Mouse (Mus musculus): ENCODE measurements around the gene Stoml1. TPM values are rescaled to one million over a fixed set of nuclear protein-coding genes. Genes with fewer than 3 reads are reported as not detected.

Gene Stoml1
- polyA plus RNA-seq, 1 experiment from 2014 or later: 19.4 TPM

DNA sequence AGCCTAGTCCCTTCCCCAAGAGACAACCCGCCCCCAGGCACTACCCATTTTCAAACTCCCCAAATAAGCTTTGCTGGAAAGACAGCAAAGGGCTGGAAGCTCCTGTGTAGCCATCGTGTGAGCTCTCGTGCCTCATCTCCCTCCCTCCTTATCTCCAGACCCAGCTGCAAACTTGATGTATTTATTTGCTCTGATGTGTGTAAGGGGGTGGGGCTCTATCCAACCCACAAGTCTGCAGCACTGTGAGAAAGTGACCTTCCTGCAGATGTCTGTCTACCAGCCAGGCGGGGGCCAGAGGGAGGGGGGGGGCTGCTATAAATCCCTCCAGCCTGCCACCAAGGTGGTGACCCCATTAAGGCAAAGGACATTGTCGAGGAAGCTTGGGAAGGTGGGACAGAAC lies 39.1 kb upstream of the Stoml1 start:
- Histone ChIP-seq H3K9ac (ENCODE audit: low read depth, low read length) (no peak overlapping the region), H3K9me3 (replicated peaks; ENCODE audit: control insufficient read depth, low read length) (no peaks in the 10 kb centered on the region), H3K27ac (ENCODE audit: low read depth, low read length) (no peak overlapping the region), H3K4me1 (ENCODE audit: control insufficient read depth, insufficient read depth, low read length) (peaks cover 28% of the 10 kb centered on the region), H3K36me3 (ENCODE audit: control insufficient read depth, insufficient read depth, low read length) (no peaks in the 10 kb centered on the region), H3K27me3 (ENCODE audit: control insufficient read depth, insufficient read depth, low read length) (no peaks in the 10 kb centered on the region), H3K4me2 (no peak overlapping the region), H3K4me3 (ENCODE audit: low read depth, low read length) (no peak overlapping the region)
- 18% methylated on average over 5 of the region's 5 CpGs for WGBS (ENCODE audit: insufficient replicate concordance)
- ATAC-seq (replicated peaks; ENCODE audit: insufficient number of reproducible peaks, low FRiP score, low TSS enrichment): no peak

DNA sequence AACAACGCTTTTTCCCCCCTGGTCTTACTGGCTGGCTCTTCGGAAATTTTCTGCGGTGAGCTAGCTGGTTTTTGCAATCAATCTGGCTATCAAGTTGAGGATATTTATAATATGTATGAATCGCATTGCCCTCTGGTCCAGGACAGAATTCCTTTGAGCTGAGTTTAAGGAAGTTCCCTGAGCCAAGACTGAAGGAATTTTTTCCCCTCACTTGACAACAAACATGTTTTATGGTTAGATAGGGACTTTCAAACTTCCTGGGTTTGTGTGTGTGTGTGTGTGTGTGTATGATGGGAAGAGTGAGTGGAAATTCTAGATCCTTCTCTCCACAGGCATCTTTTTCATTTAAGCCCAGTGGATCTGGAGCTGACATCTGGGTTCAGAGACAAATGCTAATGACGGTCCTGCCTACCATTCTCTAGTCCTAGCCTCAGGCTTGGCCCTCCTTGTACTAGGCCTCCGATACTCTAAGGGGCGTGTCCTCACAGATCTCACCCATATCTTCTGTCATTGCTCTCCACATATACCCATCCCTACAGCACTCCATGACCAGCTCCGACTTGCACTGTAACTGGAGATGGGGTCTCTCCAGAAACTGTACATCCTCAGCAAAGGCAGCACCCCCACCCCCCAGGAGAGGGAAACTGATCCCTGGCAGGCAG lies 38.3 kb upstream of the Stoml1 start:
- H3K27me3 ChIP-seq (ENCODE audit: control insufficient read depth, insufficient read depth, low read length): no peaks in the 10 kb centered on the region
- H3K4me3 ChIP-seq (ENCODE audit: low read depth, low read length): no peak overlapping the region
- no peak overlapping the region for H3K27ac ChIP-seq (ENCODE audit: low read depth, low read length)
- no peak for ATAC-seq (replicated peaks; ENCODE audit: insufficient number of reproducible peaks, low FRiP score, low TSS enrichment)
- H3K4me1 ChIP-seq (ENCODE audit: control insufficient read depth, insufficient read depth, low read length): peaks cover 28% of the 10 kb centered on the region
- H3K36me3 ChIP-seq (ENCODE audit: control insufficient read depth, insufficient read depth, low read length): no peaks in the 10 kb centered on the region
- no peaks in the 10 kb centered on the region for H3K9me3 ChIP-seq (replicated peaks; ENCODE audit: control insufficient read depth, low read length)
- H3K9ac ChIP-seq (ENCODE audit: low read depth, low read length): no peak overlapping the region
- 56% methylated on average over 8 of the region's 8 CpGs for WGBS (ENCODE audit: insufficient replicate concordance)
- no peak overlapping the region for H3K4me2 ChIP-seq

DNA sequence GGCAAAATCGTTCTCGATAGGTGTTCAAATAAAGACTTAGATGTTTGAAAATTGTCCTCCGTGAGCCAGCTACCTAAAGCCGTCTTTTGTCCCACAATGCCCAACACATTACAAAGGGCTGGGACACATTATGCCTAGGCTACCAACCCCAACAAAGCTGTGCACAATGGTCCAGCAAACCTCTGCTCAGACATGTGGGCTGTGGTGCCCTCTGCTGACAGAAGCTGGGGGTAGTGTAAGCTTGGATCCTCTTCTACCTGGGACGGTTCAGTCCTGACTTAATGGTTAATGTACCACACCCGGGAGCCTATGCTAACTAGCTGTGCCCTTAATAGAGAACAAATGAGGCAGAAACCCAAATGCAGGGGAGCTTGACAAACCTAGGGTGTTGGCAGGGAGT lies 36.6 kb upstream of the Stoml1 start:
- Histone ChIP-seq H3K27ac (ENCODE audit: low read depth, low read length) (no peak overlapping the region), H3K4me2 (no peak overlapping the region), H3K36me3 (ENCODE audit: control insufficient read depth, insufficient read depth, low read length) (peaks cover 1% of the 10 kb centered on the region), H3K27me3 (ENCODE audit: control insufficient read depth, insufficient read depth, low read length) (no peaks in the 10 kb centered on the region), H3K4me1 (ENCODE audit: control insufficient read depth, insufficient read depth, low read length) (peaks cover 16% of the 10 kb centered on the region), H3K4me3 (ENCODE audit: low read depth, low read length) (no peak overlapping the region), H3K9ac (ENCODE audit: low read depth, low read length) (no peak overlapping the region), H3K9me3 (replicated peaks; ENCODE audit: control insufficient read depth, low read length) (no peaks in the 10 kb centered on the region)
- 54% methylated on average over 6 of the region's 6 CpGs for WGBS (ENCODE audit: insufficient replicate concordance)
- ATAC-seq (replicated peaks; ENCODE audit: insufficient number of reproducible peaks, low FRiP score, low TSS enrichment): no peak

DNA sequence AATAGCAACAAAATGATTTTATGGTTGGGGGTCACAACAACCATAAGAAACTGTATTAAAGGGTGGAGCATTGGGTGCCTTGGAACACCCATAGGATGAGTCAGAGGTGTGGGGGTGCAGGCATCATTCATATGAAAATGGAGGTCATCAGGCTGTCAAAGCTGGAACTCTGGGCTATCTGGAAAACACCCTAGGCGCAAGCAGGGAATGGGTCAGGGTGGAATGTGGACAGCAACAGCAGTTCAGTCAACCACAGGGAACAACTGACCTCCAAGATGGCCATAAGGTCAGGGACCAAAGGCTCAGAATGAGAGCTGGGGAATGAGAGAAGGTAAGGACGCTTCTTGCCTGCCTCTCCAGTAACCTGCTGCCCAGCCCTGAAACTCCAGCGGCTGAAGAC lies 34.4 kb upstream of the Stoml1 start:
- Histone ChIP-seq H3K4me2 (no peak overlapping the region), H3K4me1 (ENCODE audit: control insufficient read depth, insufficient read depth, low read length) (peaks cover 10% of the 10 kb centered on the region), H3K9ac (ENCODE audit: low read depth, low read length) (no peak overlapping the region), H3K36me3 (ENCODE audit: control insufficient read depth, insufficient read depth, low read length) (peaks cover 6% of the 10 kb centered on the region), H3K9me3 (replicated peaks; ENCODE audit: control insufficient read depth, low read length) (no peaks in the 10 kb centered on the region), H3K27me3 (ENCODE audit: control insufficient read depth, insufficient read depth, low read length) (no peaks in the 10 kb centered on the region), H3K4me3 (ENCODE audit: low read depth, low read length) (no peak overlapping the region), H3K27ac (ENCODE audit: low read depth, low read length) (no peak overlapping the region)
- 79% methylated on average over 3 of the region's 3 CpGs for WGBS (ENCODE audit: insufficient replicate concordance)
- ATAC-seq (replicated peaks; ENCODE audit: insufficient number of reproducible peaks, low FRiP score, low TSS enrichment): no peak

DNA sequence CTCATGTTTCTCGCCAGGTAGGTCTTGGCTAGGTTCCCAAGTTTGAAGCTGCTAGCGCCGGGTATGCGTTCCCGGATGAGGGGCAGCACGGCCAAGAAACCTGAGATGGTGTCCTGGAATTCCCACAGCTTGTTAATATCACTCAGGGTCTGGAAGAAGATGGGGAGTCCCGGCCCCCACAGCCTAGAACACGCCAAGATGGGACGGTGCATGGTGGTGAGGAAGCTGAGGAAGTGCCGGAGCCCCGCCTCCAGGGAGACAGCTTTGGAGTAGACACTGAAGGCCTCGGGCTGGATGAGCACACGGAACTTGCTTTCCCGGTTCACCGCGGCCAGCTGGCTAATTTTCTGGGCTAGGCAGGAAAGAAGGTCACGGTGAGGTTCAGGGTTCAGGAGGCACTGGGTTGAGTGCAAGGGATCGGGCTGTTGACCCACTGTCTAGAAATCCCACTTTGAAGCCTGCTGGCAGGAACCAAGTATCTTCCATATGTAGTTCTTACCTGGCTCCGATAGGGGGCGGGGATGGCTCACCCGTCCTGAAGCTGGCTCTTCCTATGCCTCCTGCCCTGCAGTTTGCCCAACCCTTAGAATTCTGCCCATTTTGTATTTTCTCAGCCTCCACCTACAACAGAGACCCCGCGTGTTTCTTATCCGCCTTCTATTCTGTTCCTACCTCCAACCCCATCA lies 32.6 kb upstream of the Stoml1 start:
- Histone ChIP-seq H3K36me3 (ENCODE audit: control insufficient read depth, insufficient read depth, low read length) (peaks cover 6% of the 10 kb centered on the region), H3K4me3 (ENCODE audit: low read depth, low read length) (no peak overlapping the region), H3K9ac (ENCODE audit: low read depth, low read length) (no peak overlapping the region), H3K4me2 (no peak overlapping the region), H3K27ac (ENCODE audit: low read depth, low read length) (no peak overlapping the region), H3K4me1 (ENCODE audit: control insufficient read depth, insufficient read depth, low read length) (no peaks in the 10 kb centered on the region), H3K9me3 (replicated peaks; ENCODE audit: control insufficient read depth, low read length) (no peaks in the 10 kb centered on the region), H3K27me3 (ENCODE audit: control insufficient read depth, insufficient read depth, low read length) (no peaks in the 10 kb centered on the region)
- ATAC-seq (replicated peaks; ENCODE audit: insufficient number of reproducible peaks, low FRiP score, low TSS enrichment): no peak
- WGBS (ENCODE audit: insufficient replicate concordance): 69% methylated on average over 24 of the region's 24 CpGs

DNA sequence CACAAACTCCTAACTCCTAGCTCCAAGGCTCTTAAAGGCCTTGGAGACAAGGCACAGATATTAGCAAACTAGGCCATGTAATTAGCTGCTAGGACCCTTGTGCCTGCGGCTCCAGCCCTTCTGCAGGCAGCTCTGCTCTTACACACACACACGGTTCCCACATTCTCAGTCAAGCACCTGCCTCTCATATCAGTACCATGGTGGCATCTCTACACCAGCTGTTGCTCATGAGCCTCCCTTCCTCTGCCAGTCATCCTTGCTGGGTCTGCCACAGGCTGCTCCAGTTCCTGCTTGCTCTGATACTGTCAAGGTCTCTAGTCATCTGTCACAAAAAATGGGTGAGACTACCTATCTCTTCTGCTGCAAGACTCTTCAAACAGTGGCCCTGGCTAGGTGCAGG lies 28.6 kb upstream of the Stoml1 start:
- Histone ChIP-seq H3K36me3 (ENCODE audit: control insufficient read depth, insufficient read depth, low read length) (peaks cover 21% of the 10 kb centered on the region), H3K4me1 (ENCODE audit: control insufficient read depth, insufficient read depth, low read length) (no peaks in the 10 kb centered on the region), H3K27me3 (ENCODE audit: control insufficient read depth, insufficient read depth, low read length) (no peaks in the 10 kb centered on the region), H3K4me2 (no peak overlapping the region), H3K9ac (ENCODE audit: low read depth, low read length) (no peak overlapping the region), H3K27ac (ENCODE audit: low read depth, low read length) (no peak overlapping the region), H3K4me3 (ENCODE audit: low read depth, low read length) (no peak overlapping the region), H3K9me3 (replicated peaks; ENCODE audit: control insufficient read depth, low read length) (no peaks in the 10 kb centered on the region)
- WGBS (ENCODE audit: insufficient replicate concordance): 86% methylated on average over 2 of the region's 2 CpGs
- ATAC-seq (replicated peaks; ENCODE audit: insufficient number of reproducible peaks, low FRiP score, low TSS enrichment): no peak

DNA sequence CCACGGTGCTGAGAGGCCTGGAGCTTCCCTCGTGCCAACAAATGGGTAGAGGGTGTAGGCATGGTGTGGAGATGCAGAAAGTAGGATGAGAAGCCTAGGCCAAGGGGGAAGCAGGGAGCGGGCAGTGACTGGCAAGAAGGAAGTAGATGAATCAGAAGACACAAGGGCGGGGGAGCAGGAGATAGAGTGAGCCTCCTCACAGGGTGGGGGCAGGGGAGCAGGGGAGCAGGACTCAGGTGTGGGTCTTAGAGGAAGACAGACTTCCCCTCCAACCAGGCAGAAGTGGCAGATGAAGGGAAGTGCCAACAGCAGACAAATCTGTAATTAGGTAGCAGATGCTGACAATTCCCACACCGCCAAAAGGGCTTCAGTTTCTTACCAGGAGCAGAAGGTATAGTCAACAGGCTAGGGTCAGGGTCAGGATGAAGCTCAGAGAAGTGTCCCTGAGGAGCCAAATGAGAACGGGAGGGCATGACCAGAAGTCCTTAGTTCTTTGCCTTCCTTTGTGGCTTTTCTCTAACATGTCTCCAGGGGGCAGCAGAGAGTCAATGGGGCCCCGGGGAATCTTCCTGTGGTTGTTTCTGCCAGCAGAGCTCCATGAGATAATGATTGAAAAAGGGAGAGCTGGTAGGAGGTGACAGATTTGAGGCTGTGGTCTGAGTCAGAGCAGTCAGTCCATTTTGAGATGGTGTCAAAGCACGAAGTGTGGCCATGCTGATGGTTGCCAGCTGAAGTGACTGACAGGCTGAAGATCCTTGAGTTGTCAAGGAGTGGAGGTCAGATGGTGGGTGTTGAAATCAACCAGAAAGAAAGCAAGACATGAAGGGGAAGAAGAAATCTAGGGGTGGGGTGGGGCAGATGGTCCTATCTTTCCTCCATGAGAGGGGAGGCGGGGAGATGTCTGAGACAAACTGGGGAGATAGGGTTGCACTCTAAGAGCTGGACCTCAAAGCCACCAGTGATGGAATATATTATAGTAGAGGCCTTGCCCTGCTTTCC lies 26.8 kb upstream of the Stoml1 start:
- peaks cover 32% of the 10 kb centered on the region for H3K36me3 ChIP-seq (ENCODE audit: control insufficient read depth, insufficient read depth, low read length)
- no peaks in the 10 kb centered on the region for H3K27me3 ChIP-seq (ENCODE audit: control insufficient read depth, insufficient read depth, low read length)
- 55% methylated on average over 9 of the region's 9 CpGs for WGBS (ENCODE audit: insufficient replicate concordance)
- no peak overlapping the region for H3K27ac ChIP-seq (ENCODE audit: low read depth, low read length)
- no peak overlapping the region for H3K4me3 ChIP-seq (ENCODE audit: low read depth, low read length)
- no peak overlapping the region for H3K4me2 ChIP-seq
- no peaks in the 10 kb centered on the region for H3K4me1 ChIP-seq (ENCODE audit: control insufficient read depth, insufficient read depth, low read length)
- ATAC-seq (replicated peaks; ENCODE audit: insufficient number of reproducible peaks, low FRiP score, low TSS enrichment): no peak
- no peaks in the 10 kb centered on the region for H3K9me3 ChIP-seq (replicated peaks; ENCODE audit: control insufficient read depth, low read length)
- H3K9ac ChIP-seq (ENCODE audit: low read depth, low read length): 0 out of 2 replicates have a peak overlapping the region, but pooled peaks have one; percentile 16

DNA sequence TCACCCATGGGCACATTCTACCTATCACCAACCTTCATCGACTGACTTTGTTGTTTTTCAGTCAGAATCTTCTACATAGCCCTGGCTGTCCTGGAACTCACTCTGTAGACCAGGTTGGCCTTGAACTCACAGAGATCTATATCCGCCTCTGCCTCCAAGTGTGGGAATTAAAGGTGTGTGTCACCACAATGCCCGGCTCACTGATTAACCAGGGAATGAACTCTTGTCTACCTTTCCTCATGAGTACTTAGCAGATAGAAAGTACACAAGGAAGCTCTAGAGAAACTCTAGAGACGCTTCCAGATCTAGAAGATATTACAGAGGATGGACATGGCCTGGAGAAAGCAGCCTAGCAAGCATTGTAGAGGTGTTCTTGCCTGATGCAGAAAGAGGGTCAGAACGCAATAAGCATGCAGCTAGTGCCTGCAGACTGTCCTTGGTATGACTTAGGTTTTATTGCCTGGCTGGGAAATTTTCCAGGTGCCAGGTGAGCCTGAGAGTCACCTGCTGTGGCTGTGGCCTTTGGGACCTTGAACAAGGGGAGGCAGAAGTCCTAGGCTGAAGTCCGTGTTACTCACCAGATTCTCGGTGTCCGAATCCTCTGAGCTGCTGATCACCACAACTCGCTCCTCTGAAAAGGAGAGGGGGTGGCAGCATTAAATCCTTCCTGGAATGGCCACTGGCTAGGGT lies 24.0 kb upstream of the Stoml1 start:
- peaks cover 25% of the 10 kb centered on the region for H3K36me3 ChIP-seq (ENCODE audit: control insufficient read depth, insufficient read depth, low read length)
- H3K9ac ChIP-seq (ENCODE audit: low read depth, low read length): no peak overlapping the region
- no peak overlapping the region for H3K4me2 ChIP-seq
- no peak overlapping the region for H3K27ac ChIP-seq (ENCODE audit: low read depth, low read length)
- H3K27me3 ChIP-seq (ENCODE audit: control insufficient read depth, insufficient read depth, low read length): no peaks in the 10 kb centered on the region
- 92% methylated on average over 9 of the region's 9 CpGs for WGBS (ENCODE audit: insufficient replicate concordance)
- no peak for ATAC-seq (replicated peaks; ENCODE audit: insufficient number of reproducible peaks, low FRiP score, low TSS enrichment)
- no peaks in the 10 kb centered on the region for H3K9me3 ChIP-seq (replicated peaks; ENCODE audit: control insufficient read depth, low read length)
- peaks cover 11% of the 10 kb centered on the region for H3K4me1 ChIP-seq (ENCODE audit: control insufficient read depth, insufficient read depth, low read length)
- no peak overlapping the region for H3K4me3 ChIP-seq (ENCODE audit: low read depth, low read length)
